Mouse (Mus musculus): ENCODE data around the gene Gm10447.
"Not testable (repeated sequence)": the region's sequence is repeated elsewhere in the genome, so short reads cannot be mapped to it uniquely, and the experiment has no call there.

The Gm10447 gene

GRCm38 (mm10) chr11:53441921-53442320 lies 15.0 kb downstream of the Gm10447 start:
- DNase-seq (ENCODE audit: low read depth), result no peak

- no peak for DNase-seq (ENCODE audit: low read depth)
Observed at GRCm38 (mm10) chr11:53436338-53436737, 20.6 kb downstream of the Gm10447 start.

- DNase-seq (ENCODE audit: low read depth), result no peak
Observed at GRCm38 (mm10) chr11:53435504-53435903, 21.4 kb downstream of the Gm10447 start.

- DNase-seq (ENCODE audit: low read depth), result no peak
Observed at GRCm38 (mm10) chr11:53433057-53433456, 23.9 kb downstream of the Gm10447 start.

GRCm38 (mm10) chr11:53431347-53432056 lies 25.4 kb downstream of the Gm10447 start:
- DNase-seq (ENCODE audit: low read depth), result peak; percentile 62

GRCm38 (mm10) chr11:53430670-53431346 lies 26.1 kb downstream of the Gm10447 start, which contains the start of the genes Uqcrq and Gdf9:
TSS of gene Uqcrq (minus strand) at chr11:53430831.
TSS of gene Gdf9 (plus strand) at chr11:53431023.
- peak; percentile 99 for DNase-seq (ENCODE audit: low read depth)

DNA sequence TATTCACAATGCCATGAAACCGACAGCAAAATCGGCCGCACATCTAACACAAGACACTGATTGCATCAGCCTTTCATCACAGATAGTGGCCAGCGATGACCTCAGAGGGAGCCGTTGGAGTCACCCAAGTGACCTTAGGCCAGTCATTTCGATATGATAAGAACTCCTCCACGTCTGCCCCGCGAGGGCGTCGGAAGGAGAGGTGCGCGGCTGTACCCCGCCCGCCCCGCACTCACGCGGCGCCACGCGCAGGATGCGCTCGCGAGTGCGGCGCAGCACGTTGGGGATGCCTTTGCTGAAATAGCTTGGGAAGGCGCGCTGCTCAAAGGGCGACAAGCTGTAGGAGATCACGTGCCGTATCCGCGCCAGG lies 26.6 kb downstream of the Gm10447 start:
- no peak for DNase-seq (ENCODE audit: low read depth)

GRCm38 (mm10) chr11:53429182-53429581 lies 27.7 kb downstream of the Gm10447 start:
- no peak for DNase-seq (ENCODE audit: low read depth)

GRCm38 (mm10) chr11:53428716-53429057 lies 28.2 kb downstream of the Gm10447 start:
- no peak for DNase-seq (ENCODE audit: low read depth)

DNA sequence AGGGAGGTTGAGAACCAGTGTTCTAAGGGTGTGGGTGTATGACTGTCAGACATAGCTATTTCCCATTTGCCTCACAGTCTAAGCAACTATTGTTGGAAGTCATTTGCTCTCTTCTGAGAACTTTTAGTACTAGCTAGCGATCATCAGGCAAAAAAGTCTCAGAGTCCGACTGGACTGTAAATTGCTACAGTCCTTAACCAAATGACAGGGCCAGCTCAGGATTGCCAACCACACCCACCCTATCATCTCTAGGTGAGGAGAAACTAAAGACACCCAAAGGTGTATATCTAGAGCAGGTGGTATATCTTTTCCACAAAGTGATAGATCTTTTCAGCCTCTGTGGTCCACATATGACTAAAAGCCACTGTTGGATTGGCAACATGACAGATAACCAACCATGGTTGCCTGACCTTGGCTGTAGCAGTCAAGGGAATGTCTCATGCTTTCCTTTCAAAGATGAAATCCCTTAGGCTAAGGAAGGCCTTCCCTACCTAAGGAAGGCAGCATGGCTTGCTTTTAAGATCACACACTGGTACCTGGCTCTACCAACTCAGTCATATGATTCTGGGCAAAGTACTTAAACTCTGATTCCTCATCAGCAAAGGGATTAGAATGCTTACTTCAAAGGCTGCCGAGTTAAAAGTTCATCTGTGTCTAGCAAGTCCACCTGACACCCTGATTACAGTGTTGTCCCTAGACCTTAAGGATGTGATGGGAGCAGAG lies 28.8 kb downstream of the Gm10447 start:
- no peak for DNase-seq (ENCODE audit: low read depth)

DNA sequence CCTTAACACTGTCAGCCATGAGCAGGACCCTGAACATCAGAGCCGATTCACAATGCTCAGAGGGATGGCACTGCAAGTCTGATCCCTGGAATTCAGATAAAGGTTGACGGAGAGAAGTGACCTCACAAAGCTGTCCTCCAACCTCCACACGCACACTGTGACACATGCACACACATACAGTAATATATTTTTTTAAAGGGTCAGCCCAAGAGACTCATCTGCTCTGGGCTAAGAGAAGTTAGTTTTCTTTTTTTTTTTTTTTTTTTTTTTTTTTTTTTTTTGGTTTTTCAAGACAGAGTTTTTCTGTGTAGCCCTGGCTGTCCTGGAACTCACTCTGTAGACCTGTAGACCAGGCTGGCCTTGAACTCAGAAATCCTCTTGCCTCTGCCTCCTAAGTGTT lies 30.0 kb downstream of the Gm10447 start:
- DNase-seq (ENCODE audit: low read depth), result not testable (repeated sequence)

- no peak for DNase-seq (ENCODE audit: low read depth)
Observed at GRCm38 (mm10) chr11:53425711-53426255, 31.1 kb downstream of the Gm10447 start.

- DNase-seq (ENCODE audit: low read depth), result no peak
Observed at GRCm38 (mm10) chr11:53425251-53425650, 31.7 kb downstream of the Gm10447 start.

GRCm38 (mm10) chr11:53424826-53425225 lies 32.1 kb downstream of the Gm10447 start:
- DNase-seq (ENCODE audit: low read depth), result peak; percentile 25

DNA sequence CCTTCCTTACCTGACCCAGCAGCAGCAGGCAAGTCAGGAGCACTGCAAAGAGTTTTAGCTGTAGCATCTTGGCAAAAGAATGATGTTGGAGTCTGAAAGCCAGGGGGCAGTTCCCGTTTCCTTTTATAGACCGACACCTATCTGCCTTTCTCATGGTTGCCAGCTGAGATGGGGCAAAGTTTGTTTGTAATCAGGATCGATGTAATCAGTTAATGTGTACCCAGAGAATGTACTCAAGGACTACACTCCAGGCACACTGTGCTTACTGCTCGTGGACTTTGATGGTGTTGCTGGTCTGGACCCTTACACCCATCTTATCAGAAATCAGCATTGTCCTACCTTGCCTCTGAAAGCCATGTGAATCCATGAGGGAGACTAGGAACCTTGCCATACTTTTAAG lies 33.9 kb downstream of the Gm10447 start, which contains the start of gene Leap2:
Gene Leap2 (minus strand): TSS at position 135 of the 400 bp plus-strand sequence.
- no peak for DNase-seq (ENCODE audit: low read depth)

DNA sequence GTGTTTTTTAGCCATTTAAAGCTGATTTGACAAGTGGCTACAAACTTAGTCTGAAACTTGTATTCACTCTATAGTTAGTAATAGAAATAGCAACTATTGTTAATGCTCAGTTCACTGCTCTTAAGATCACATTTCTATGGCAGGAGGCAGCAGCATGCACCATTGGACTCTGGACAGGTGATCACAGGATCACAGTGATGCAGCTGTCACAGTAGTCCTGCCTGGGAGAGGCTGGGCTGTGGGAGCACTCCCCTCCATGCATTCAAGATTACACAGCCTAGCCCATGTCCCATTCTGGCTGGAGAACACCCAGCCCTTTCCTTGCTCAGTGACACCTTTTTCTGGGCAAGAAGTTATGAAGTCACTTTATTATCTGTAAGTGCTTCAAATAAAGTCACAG lies 38.9 kb downstream of the Gm10447 start:
- no peak for DNase-seq (ENCODE audit: low read depth)

DNA sequence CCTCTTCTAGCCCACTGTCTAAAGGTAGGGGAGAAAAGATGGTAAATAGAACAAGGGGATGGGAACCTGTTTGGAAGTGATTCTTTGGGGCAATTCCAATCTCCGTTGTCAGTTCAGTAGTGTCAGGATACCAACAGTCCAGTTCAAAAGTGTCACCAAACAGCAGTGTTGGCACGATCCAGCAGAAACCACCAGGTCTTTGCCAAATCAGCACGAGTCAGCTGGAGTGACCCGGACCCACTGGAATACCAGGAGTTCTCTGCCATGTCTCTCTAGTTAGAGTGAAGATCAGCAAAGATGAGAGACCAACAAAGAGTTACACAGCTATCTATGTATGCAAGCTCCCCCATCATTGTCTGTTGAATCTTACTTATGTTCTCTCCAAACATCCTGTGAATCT lies 43.0 kb downstream of the Gm10447 start:
- DNase-seq (ENCODE audit: low read depth), result no peak

DNA sequence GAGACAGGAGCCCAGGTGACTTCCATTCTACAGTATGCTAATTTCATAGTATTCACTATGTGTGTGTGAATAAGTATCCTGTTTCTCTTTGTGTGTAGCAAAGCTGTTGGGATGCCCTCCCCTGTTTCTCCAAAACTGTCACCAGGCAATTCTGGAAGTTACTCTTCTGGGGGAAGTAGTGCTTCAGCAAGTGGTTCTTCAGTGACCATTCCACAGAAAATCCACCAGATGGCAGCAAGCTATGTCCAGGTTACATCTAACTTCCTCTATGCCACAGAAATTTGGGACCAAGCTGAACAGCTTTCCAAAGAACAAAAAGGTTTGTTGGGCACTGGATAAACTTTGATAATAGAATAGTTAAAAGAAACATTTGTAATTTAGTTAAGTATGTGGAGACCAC lies 45.2 kb downstream of the Gm10447 start:
- peak; percentile 50 for DNase-seq (ENCODE audit: low read depth)

All from NIH3T3 (cell line).